8 mouse cellular contexts compared by ENCODE assay signal in genomic region chr7:67848589-67849508, GRCm38 (mm10).
DNase-seq lines count a peak whose midpoint lies in the region; ATAC-seq and TF ChIP-seq lines count a peak whose summit lies in the region.

No protein-coding gene starts in this region.

- H3K4me2 ChIP-seq in heart, embryonic 11.5 days, result peak overlapping the region; percentile 69
- H3K4me2 ChIP-seq in kidney, embryonic 14.5 days (replicated peaks; ENCODE audit: low read depth, low read length), result peak overlapping the region; percentile 65
- peak overlapping the region; percentile 64 for H3K4me2 ChIP-seq in limb, embryonic 11.5 days (ENCODE audit: low read depth, severe bottlenecking)
- H3K4me2 ChIP-seq in midbrain, embryonic 13.5 days (replicated peaks), result peak overlapping the region; percentile 68
- H3K4me2 ChIP-seq in stomach, embryonic 15.5 days, result peak overlapping the region; percentile 66

- peak; percentile 84 for ATAC-seq in heart, embryonic 11.5 days (replicated peaks; ENCODE audit: insufficient number of reproducible peaks, low FRiP score, low TSS enrichment)
- peak; percentile 94 for ATAC-seq in kidney, embryonic 14.5 days (ENCODE audit: low FRiP score, low TSS enrichment)
- peak; percentile 83 for ATAC-seq in limb, embryonic 11.5 days (ENCODE audit: insufficient number of reproducible peaks, low FRiP score, low TSS enrichment, low read depth)
- ATAC-seq in midbrain, embryonic 13.5 days, result peak; percentile 95
- peak; percentile 76; the same call in 1 of the 2 replicates for ATAC-seq in stomach, embryonic 15.5 days (ENCODE audit: insufficient read depth, low FRiP score, low read depth)

- no peak overlapping the region for H3K27ac ChIP-seq in embryonic fibroblast, embryonic 13.5 days (ENCODE audit: insufficient read depth, low read length)
- H3K27ac ChIP-seq in heart, embryonic 11.5 days (ENCODE audit: low read depth, low read length), result peak overlapping the region; percentile 42
- H3K27ac ChIP-seq in kidney, embryonic 14.5 days (ENCODE audit: low read depth, low read length), result no peak overlapping the region
- H3K27ac ChIP-seq in limb, embryonic 11.5 days (replicated peaks; ENCODE audit: low read depth, low read length), result no peak overlapping the region
- H3K27ac ChIP-seq in midbrain, embryonic 13.5 days, result peak overlapping the region; percentile 44
- H3K27ac ChIP-seq in stomach, embryonic 15.5 days, result peak overlapping the region; percentile 48; the same call in 1 of the 2 replicates

- H3K9me3 ChIP-seq in heart, embryonic 11.5 days (replicated peaks; ENCODE audit: control insufficient read depth, low read length), result no peaks in the 10 kb centered on the region
- H3K9me3 ChIP-seq in kidney, embryonic 14.5 days (ENCODE audit: control insufficient read depth, low read length), result no peaks in the 10 kb centered on the region
- H3K9me3 ChIP-seq in limb, embryonic 11.5 days (ENCODE audit: control insufficient read depth, low read length), result no peaks in the 10 kb centered on the region
- H3K9me3 ChIP-seq in midbrain, embryonic 13.5 days, result no peaks in the 10 kb centered on the region
- H3K9me3 ChIP-seq in stomach, embryonic 15.5 days, result no peaks in the 10 kb centered on the region

- DNase-seq in brain, embryonic 18.5 days (ENCODE audit: low read depth, low spot score), result peak; percentile 56
- DNase-seq in limb, embryonic 11.5 days (ENCODE audit: low spot score), result peak; percentile 83
- no peak for DNase-seq in thymus, adult 18-20 months

- H3K27me3 ChIP-seq in heart, embryonic 11.5 days (ENCODE audit: control insufficient read depth, insufficient read depth, low read length), result no peaks in the 10 kb centered on the region
- peaks cover 3% of the 10 kb centered on the region; the same call in 1 of the 2 replicates for H3K27me3 ChIP-seq in kidney, embryonic 14.5 days (ENCODE audit: control insufficient read depth, insufficient read depth, low read length)
- H3K27me3 ChIP-seq in limb, embryonic 11.5 days (ENCODE audit: control insufficient read depth, insufficient read depth, low read length), result no peaks in the 10 kb centered on the region
- peaks cover 19% of the 10 kb centered on the region for H3K27me3 ChIP-seq in midbrain, embryonic 13.5 days
- no peaks in the 10 kb centered on the region for H3K27me3 ChIP-seq in stomach, embryonic 15.5 days (replicated peaks)

- H3K9ac ChIP-seq in heart, embryonic 11.5 days (ENCODE audit: low read depth, low read length), result peak overlapping the region; percentile 64
- peak overlapping the region; percentile 60 for H3K9ac ChIP-seq in kidney, embryonic 14.5 days (ENCODE audit: low read depth, low read length)
- H3K9ac ChIP-seq in limb, embryonic 11.5 days (ENCODE audit: low read length), result peak overlapping the region; percentile 65
- H3K9ac ChIP-seq in midbrain, embryonic 13.5 days (replicated peaks), result peak overlapping the region; percentile 66
- H3K9ac ChIP-seq in stomach, embryonic 15.5 days, result no peak overlapping the region; the same call in 1 of the 2 replicates

- TF ChIP-seq CTCF in embryonic fibroblast, embryonic 13.5 days (IDR thresholded peaks at IDR 0.05; ENCODE audit: borderline replicate concordance, insufficient read depth, low read length), result no peak

- WGBS in heart, embryonic 11.5 days (ENCODE audit: insufficient replicate concordance), result 2% methylated on average over 35 of the region's 35 CpGs
- WGBS in kidney, embryonic 14.5 days, result 3% methylated on average over 35 of the region's 35 CpGs
- WGBS in limb, embryonic 11.5 days, result 2% methylated on average over 34 of the region's 35 CpGs
- WGBS in midbrain, embryonic 13.5 days, result 2% methylated on average over 35 of the region's 35 CpGs
- 3% methylated on average over 35 of the region's 35 CpGs for WGBS in stomach, embryonic 15.5 days

- no peaks in the 10 kb centered on the region for H3K36me3 ChIP-seq in heart, embryonic 11.5 days (ENCODE audit: control insufficient read depth, insufficient read depth, low read length)
- H3K36me3 ChIP-seq in kidney, embryonic 14.5 days (ENCODE audit: control insufficient read depth, insufficient read depth, low read length), result no peaks in the 10 kb centered on the region
- H3K36me3 ChIP-seq in limb, embryonic 11.5 days (ENCODE audit: control insufficient read depth, insufficient read depth, low read length), result no peaks in the 10 kb centered on the region
- no peaks in the 10 kb centered on the region for H3K36me3 ChIP-seq in midbrain, embryonic 13.5 days
- H3K36me3 ChIP-seq in stomach, embryonic 15.5 days, result no peaks in the 10 kb centered on the region

- TF ChIP-seq POLR2A in embryonic fibroblast, embryonic 13.5 days (IDR thresholded peaks at IDR 0.05; ENCODE audit: low read depth, low read length), result peak; percentile 55; the same call in 1 of the 2 replicates

- no peak overlapping the region for H3K4me3 ChIP-seq in embryonic fibroblast, embryonic 13.5 days (ENCODE audit: insufficient read depth, low read length)
- H3K4me3 ChIP-seq in heart, embryonic 11.5 days (ENCODE audit: low read depth, low read length), result peak overlapping the region; percentile 37
- peak overlapping the region; percentile 48 for H3K4me3 ChIP-seq in kidney, embryonic 14.5 days (ENCODE audit: low read length)
- peak overlapping the region; percentile 41 for H3K4me3 ChIP-seq in limb, embryonic 11.5 days (ENCODE audit: low read depth, low read length)
- H3K4me3 ChIP-seq in midbrain, embryonic 13.5 days (replicated peaks), result peak overlapping the region; percentile 49
- peak overlapping the region; percentile 42 for H3K4me3 ChIP-seq in stomach, embryonic 15.5 days (replicated peaks)

- H3K4me1 ChIP-seq in embryonic fibroblast, embryonic 13.5 days (ENCODE audit: control insufficient read depth, insufficient read depth, low read length), result no peaks in the 10 kb centered on the region
- H3K4me1 ChIP-seq in heart, embryonic 11.5 days (ENCODE audit: control insufficient read depth, insufficient read depth, low read length), result no peaks in the 10 kb centered on the region
- peaks cover 15% of the 10 kb centered on the region; the same call in 1 of the 2 replicates for H3K4me1 ChIP-seq in kidney, embryonic 14.5 days (ENCODE audit: control insufficient read depth, insufficient read depth, low read length)
- H3K4me1 ChIP-seq in limb, embryonic 11.5 days (ENCODE audit: control insufficient read depth, insufficient read depth, low read length), result peaks cover 2% of the 10 kb centered on the region; the same call in 1 of the 2 replicates
- peaks cover 18% of the 10 kb centered on the region for H3K4me1 ChIP-seq in midbrain, embryonic 13.5 days (replicated peaks)
- no peaks in the 10 kb centered on the region for H3K4me1 ChIP-seq in stomach, embryonic 15.5 days

Comparison
In these comparisons a context has a peak if more than half of its experiments do, and no peak if none do; other contexts are left out.
1. DNase-seq: peak in brain, embryonic 18.5 days (single experiment) and limb, embryonic 11.5 days (single experiment); none in thymus, adult 18-20 months (0 of 2).
2. H3K27ac ChIP-seq: peak in heart, embryonic 11.5 days (single experiment), midbrain, embryonic 13.5 days (single experiment) and stomach, embryonic 15.5 days (single experiment); none in embryonic fibroblast, embryonic 13.5 days (single experiment), kidney, embryonic 14.5 days (single experiment) and limb, embryonic 11.5 days (single experiment).
3. Peak in every context shown above with its lines, with median percentiles within 50 percentile points of each other: ATAC-seq and H3K4me2 ChIP-seq.